Mouse (Mus musculus) layer of hippocampus, adult 9-11 months (tissue): ENCODE measurements at regions not wholly inside any gene's neighbourhood (a gene's known extent, or its start where the extent isn't known, plus 50 kb on each side); places are given as distances from the start of the nearest gene placed in this dataset.
"Not testable (repeated sequence)": the region's sequence is repeated elsewhere in the genome, so short reads cannot be mapped to it uniquely, and the experiment has no call there.

Experiments used
- DNase-seq: peaks from one replicate; pipeline ENCODE4 v3.0.0; 2022

DNA sequence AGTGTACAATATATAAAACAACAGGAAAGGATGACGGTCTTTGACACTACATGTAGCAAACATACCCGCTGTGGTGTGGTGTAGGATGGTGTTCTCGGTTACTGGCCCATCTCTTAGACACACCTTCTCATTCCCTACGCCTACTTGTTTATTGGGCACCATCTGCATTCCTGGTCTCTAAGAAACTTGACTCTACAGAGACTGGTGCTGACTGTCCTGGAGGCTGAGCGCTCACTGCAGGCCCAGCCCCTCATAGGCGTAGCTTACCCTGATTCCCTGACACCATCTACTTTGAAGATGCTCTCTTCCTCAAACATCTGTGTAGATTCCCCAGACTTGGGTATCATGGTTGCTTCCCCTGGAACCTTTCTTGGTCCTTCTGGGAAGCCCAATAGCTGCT is 90.9 kb upstream of the Fam84a start:
- DNase-seq = not testable (repeated sequence)

DNA sequence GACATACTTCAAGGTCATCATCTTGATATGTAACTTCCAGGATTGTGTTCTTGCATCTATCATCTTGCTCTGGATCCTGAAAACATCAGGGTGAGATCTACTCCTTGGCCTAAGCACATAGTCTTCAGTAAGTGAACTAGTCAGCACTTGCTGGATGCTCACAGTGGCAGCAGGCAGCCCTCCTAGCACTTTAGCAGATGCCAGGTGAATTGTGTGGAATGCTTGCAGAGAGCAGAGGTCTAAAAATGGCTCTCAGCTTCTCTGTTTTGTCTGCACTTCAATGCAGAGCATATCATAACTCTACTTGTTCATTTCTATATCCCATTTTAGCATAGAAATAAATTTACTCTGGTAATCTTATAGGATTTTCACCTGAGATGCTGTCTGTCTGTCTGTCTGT is 85.8 kb upstream of the Fam84a start:
- no peak for DNase-seq

DNA sequence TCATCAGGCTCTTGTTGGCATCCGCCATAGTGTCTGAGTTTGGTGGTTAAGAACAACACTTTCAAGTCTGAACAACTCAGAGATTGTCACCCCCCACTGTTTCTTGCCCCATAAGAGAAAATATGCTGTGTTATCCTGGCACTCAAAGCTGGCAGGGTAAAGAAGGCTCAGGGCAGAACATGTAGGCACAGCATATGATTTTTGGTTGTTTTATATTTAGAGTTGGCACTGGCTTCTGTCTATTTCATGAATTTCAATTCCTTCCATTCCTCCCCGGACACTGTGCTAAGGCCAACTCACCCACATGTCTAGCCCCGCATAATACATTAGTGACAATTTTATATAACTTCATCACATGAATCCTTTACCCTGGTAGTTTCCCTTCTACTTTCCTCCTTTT is 83.5 kb upstream of the Fam84a start:
- DNase-seq = no peak

DNA sequence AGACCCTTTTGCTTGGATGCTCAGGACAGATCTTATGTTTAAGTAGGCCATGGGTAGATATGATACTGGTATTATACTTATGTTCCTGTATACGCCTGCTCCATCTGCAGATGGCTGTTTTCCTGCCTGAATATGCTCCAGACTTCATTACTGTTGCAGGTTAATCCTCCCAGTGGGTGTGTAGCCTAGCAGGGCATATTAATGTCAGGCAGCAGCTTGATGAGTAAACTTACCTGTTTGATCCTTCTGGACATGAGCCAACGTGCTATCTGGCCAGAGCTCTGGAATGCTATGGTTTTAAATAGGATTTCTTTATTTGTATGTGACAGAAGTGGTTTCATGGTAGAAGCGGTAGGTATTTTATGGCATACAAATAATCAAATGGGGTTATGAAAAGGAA is 60.8 kb upstream of the Fam84a start:
- no peak for DNase-seq

- DNase-seq = no peak
These were observed 58.0 kb upstream of the Fam84a start for GRCm38 (mm10) chr12:14209881-14210280.

DNA sequence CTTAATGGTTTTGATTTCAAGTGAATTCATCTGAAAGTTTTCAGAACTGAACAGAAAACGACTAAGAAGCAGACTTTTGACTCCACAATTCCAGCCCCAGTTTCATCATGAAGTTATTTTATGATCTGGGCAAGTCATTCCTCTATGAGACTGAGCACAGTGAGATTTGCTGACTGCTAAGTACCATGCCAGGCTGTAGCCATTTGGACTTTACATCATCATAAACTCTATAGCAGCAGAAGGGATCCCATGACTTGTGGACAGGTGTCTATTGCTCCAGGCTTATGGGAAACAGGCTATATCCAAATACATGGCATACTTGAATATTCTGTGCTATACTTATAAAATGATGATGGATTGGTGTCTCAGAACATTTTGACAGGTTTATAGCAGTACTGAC is 55.4 kb upstream of the Fam84a start:
- no peak for DNase-seq

- DNase-seq = no peak
These were observed 52.6 kb upstream of the Fam84a start for GRCm38 (mm10) chr12:14204491-14204890.
